Mouse (Mus musculus) kidney, postnatal 25 days (tissue): Measurements from ENCODE around the gene Lmo7.
A peak's percentile ranks its signal among the peaks of the same experiment; 100 is the strongest.

ENCODE experiments used
- DNase-seq, 2 experiments: peaks; one replicate each; pipeline ENCODE4 v3.0.0; 2021; ENCODE audit warnings: mixed read lengths in 2 of 2

The Lmo7 gene

DNA sequence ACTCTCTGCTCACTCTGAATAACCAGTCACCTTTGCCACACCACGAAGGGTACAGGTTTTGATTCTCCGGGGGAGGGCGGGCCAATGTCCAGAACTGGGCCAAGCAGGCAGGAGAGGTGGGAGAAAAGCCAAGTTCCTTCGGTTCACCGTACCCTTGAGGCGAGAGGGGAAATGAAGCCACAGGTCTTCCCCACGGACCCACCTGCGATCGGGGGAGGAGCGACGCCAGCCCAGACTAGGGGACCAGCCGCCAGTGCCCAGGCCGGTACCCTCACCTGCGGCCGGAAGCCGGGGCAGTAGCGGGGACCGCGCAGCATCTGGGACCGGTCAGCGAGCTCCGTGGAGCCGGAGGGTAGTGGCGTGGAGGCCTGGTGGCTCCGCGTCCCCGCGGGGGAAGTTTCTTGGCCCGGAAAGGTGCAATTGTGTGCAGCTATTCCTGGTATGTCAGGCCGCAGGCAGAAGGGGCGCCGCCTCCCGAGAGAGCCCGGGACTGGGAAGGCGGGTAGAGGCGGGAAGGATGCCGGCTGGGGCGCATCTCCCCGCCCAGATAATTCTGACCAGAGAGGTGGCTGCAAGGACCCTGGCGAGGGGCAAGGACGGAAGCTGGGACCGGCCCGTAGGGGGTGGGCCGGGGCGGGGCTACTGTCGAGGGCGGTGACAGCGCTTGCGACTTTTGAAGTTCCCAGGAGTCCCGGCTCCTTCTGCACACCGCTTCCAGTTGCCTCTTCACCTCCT is at the start of gene Lmo7, which contains the start of gene Gm9922:
TSS of gene Lmo7 (plus strand) at position 721 of the 735 bp plus-strand sequence.
TSS of gene Gm9922 (minus strand) at position 578 of the 735 bp plus-strand sequence.
- DNase-seq: peak; percentile 87 to 95

GRCm38 (mm10) chr14:101687696-101688095 is 42.1 kb upstream of the Lmo7 start:
- peak; percentile 31 to 56 for DNase-seq

- no peak for DNase-seq
Measured at GRCm38 (mm10) chr14:101688406-101688805, 41.4 kb upstream of the Lmo7 start.

GRCm38 (mm10) chr14:101704479-101704878 is 25.3 kb upstream of the Lmo7 start:
- DNase-seq: no peak

GRCm38 (mm10) chr14:101707088-101707487 is 22.7 kb upstream of the Lmo7 start:
- no peak for DNase-seq

DNA sequence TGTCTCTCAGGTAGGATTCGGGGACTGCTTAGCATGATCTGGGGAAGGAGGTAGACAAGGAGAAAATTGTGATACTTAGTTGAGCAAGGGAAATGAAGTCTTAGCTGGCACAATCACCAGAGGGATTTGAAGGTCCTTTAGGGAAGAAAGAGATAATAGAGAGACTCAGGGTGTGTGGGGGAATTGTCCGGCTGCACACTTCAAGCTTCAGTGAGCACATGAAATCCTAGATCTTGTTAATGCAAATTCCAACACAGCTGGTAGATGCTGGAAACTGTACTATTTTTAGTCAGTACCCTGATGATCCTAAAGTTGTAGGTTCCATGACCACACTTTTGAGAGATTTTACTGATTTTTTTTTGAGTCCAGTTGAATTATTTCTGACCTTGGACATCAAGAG is 15.3 kb upstream of the Lmo7 start:
- no peak for DNase-seq

GRCm38 (mm10) chr14:101729972-101730692 is 375 bp downstream of the Lmo7 start:
- peak in 1 of 2 experiments; percentile 35 for DNase-seq

GRCm38 (mm10) chr14:101733542-101734303 is 4.0 kb downstream of the Lmo7 start:
- DNase-seq: no peak

- no peak for DNase-seq
Measured at GRCm38 (mm10) chr14:101737501-101737900, 7.7 kb downstream of the Lmo7 start.

DNA sequence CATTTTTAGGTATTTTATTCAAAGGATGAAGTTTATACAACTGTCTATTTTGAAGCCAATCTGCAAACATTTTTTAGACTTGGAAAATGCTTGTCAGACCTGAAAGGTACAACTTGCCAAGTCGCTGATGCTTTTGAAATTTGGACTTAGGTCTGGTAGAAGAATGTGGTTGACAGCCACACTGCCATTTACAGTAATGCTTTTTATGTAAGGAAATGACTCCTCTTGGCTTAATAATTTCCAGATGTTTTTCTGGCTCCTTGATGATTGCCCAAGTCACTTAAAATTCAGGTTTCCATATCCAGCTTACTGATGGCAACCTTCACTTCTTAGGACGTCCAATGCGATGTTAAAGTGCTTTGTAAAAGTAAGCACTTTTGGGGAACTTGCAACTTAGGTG is 16.9 kb downstream of the Lmo7 start:
- peak in 1 of 2 experiments; percentile 39 for DNase-seq

- no peak for DNase-seq
Measured at GRCm38 (mm10) chr14:101747811-101748210, 18.1 kb downstream of the Lmo7 start.

GRCm38 (mm10) chr14:101748436-101748835 is 18.7 kb downstream of the Lmo7 start:
- no peak for DNase-seq

- DNase-seq: no peak
Measured at GRCm38 (mm10) chr14:101750910-101751309, 21.2 kb downstream of the Lmo7 start.

DNA sequence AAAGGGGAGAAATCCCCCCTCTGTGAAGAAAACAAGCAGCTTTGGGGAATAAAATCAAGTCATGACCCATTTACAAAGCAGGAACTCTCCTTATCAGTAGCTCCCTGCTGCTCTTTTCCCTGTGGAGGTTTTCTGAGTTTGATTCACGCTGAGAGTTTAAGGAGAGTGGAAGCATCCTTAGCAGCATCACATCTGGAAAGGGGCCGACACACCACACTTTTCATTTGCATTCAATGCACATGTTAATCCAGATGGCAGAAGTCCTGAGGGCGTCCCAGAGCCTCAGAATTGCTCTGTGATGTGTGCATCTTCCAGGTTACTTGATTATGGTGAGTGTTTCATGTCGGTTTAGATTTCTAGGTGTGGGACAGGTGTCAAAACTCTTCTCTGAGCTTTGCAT is 25.7 kb downstream of the Lmo7 start:
- no peak for DNase-seq

DNA sequence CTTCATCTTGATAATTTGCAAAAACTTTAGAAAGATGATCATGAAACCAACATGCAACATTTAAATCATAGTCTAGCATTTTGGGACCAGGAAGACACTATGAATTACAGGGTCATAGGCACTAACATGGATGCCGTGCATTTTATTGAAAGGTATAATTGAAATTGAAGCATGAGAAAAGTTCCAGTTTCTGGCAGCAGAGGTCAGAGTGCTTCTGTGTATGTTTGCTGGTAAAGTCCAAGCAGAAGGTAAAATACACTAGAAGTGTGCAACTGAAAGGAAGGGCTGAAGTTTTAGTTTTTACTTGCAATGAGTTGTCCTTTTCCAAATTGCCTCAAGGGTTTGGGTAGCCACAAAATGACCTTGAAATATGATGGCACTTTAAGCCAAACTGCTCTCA is 32.5 kb downstream of the Lmo7 start:
- peak in 1 of 2 experiments; percentile 34 for DNase-seq

DNA sequence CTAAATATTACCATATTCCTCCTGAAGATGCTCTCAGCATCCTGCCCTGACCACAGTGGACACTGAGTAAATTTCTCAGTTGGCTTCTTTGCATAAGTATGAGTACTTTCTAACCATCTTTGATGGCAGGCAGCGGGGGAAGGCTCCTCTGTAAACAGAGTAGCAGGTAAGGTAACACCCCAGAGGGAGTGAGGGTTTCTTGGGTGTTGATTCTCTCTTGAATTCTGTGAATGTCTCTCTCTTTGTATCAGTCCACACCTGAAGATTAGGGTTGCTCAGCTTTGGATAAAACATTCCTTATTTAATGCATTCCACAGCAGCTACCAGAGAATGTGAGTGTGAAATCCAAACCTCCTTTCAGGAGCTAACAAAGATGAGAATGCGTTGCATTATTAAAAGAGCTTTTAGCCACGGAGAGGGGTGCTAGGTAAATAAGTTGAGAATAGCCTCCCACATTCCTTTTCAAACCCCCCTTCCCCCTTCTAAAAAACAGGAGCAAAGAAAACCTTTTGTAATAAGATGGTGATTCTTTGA is 34.1 kb downstream of the Lmo7 start:
- DNase-seq: no peak

DNA sequence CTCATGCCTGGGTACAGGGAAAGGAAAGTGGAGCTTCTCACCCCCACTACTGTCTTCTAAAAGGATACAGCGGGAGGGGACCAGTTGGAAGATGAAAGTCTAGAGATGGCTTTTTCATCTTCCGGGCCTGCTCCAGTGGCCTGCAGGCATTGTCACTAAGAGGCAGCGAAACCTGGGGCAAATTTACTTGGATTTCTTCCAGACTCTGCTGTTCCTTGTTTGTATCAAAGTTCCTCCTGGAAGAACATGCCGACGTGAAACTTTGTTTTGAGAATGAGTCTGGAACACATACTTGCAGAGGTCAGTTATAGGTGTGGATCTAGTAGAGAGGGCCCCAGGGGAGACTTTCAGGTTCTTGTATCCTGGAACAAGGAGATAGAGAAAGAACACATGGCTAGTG is 41.6 kb downstream of the Lmo7 start:
- DNase-seq: peak in 1 of 2 experiments; percentile 23

DNA sequence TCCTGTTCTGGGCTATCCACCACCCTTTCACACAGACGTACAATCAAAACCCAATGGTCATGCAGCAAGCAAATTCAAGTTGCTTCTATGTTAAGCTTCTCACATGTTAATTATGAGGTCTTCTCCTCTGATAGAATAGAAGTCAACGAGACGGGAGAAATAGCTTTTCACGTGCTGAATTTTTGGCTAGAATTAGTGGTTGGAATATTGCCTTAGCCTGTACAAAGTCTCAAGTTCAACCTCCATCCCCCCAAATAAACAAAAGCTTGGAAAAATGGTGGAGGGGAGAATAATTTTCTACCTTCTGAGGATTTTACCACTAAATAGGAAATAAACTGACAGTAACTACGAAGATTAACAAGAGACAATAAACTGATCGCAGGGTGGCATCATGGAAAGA is 42.0 kb downstream of the Lmo7 start:
- DNase-seq: no peak

DNA sequence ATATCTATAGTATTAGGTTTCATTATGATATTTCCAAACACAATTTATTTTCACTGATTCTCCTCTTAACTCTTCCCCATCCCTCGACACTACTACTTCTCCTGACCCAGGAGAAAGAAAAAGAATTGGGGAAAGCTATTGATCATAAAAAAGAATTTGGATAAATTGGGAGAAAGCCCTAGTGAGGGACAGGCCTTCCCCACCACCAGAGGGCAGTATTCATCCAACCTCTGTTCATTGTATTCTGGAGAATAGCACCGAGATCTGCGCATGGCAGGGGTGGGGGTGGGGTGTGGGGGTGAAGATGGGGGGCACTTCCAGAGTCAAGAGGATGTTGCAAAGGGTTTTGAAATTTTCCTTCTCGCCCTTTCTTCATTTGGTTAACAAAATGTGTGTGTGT is 44.9 kb downstream of the Lmo7 start:
- DNase-seq: peak in 1 of 2 experiments; percentile 55

DNA sequence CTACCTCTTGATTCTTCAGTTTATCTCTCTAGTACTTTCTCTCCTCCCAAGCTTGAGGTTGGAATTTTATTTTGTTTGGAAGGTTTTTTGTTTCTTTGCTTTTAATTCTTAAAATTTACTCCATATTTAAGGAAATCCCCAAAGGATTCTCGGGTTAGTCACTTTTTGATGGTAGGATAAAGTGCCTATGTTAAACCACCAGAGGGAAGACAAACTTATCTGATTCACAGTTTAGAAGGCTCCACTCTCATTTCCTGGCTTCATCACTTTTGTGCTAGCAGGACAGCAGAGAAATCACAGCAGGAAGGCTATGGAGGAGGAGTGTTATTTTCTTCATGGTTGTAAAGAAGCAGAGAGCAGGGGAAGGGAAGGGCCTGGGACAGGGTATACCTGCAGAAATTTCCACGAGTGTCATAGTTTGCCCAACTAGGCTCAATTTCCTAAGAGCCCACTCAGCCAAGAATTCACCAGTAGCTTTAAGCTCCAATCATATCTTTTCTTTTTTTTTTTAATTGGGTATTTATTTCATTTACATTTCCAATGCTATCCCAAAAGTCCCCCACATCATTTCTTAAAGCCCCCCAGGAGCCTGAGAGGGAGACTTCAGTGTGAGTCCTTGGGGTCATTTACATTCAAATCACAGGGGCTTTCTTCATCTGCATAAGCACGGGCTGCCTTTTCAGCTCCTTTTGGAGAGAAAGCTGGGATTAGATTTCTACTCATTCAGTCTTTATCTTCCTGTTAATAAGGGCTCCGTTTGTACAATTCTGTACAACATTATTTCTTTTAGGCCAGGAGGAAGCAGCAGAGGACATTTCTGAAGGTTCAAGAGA is 46.8 kb downstream of the Lmo7 start:
- no peak for DNase-seq

- DNase-seq: no peak
Measured at GRCm38 (mm10) chr14:101777129-101777493, 47.4 kb downstream of the Lmo7 start.

DNA sequence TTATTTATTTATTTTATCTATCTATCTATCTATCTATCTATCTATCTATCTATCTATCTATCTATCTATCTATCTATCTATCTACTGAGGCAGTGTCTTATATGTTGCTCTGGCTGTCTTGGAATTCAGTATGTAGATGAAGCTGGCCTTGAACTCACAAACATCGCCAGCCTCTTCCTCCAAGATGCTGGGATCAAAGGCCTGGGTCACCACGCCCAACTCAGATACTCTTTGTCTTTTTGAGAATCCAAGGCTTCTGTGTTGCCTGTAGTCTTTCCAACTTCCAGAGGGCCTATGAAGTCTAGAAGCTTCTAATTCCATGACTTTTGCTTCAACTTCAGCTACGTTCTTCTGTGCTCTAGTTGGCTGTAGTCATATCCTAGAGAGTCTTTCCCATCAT is 48.7 kb downstream of the Lmo7 start:
- DNase-seq: no peak
